Mouse (Mus musculus): ENCODE results near the gene Gna12.

DNA sequence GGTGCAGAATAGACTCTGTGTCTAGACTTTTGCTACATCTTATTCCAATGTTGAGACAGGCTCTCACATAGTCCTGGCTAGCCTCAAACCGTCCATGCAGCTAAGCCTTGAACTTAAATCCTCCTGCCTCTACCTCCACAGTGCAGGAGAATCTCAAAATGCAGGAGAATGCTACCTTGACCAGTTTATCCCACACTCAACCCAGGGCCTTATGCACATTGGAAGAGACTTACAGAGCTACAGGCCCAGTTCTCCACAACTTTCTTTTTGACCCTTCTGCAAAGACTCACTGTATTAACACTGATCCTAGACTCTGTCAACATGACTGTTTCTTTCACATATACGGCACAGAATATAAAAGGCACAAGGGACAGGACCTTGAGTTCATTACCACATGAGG is 1.9 kb downstream of the Gna12 start:
- no peak for TF ChIP-seq CTCF (conservative IDR thresholded peaks at IDR 0.05; ENCODE audit: low read length)
- no peak for TF ChIP-seq POU5F1 (IDR thresholded peaks at IDR 0.05; ENCODE audit: borderline replicate concordance, low read length)
- no peak for TF ChIP-seq NANOG (IDR thresholded peaks at IDR 0.05; ENCODE audit: borderline replicate concordance, low read length)
